Mouse (Mus musculus): Measurements from ENCODE around the gene Amigo3. TPM values are rescaled to one million over a fixed set of nuclear protein-coding genes. Genes with fewer than 3 reads are reported as not detected.
"Not testable (repeated sequence)": the region's sequence is repeated elsewhere in the genome, so short reads cannot be mapped to it uniquely, and the experiment has no call there.

Gene Amigo3
- polyA plus RNA-seq (2012; rRNA removed): 4.5 and 4.8 TPM in 2 replicates

GRCm38 (mm10) chr9:108052885-108053664 lies at the start of gene Amigo3:
Amigo3 (plus strand) TSS chr9:108053159.
- Histone ChIP-seq H3K4me1 (replicated peaks; ENCODE audit: control insufficient read depth, insufficient read depth, low read length) (peaks cover 15% of the 10 kb centered on the region), H3K4me3 (ENCODE audit: control insufficient read depth, insufficient read depth, low read length) (no peak within 1 kb of the TSS), H3K27me3 (ENCODE audit: control insufficient read depth, insufficient read depth, low read length) (no peaks in the 10 kb centered on the region), H3K27ac (ENCODE audit: control insufficient read depth, insufficient read depth, low read length) (no peak within 1 kb of the TSS), H3K36me3 (ENCODE audit: control insufficient read depth, insufficient read depth, low read length) (peaks cover 11% of the 10 kb centered on the region)
- DNase-seq: peak; percentile 96
- WGBS: 60% methylated on average over 20 of the region's 20 CpGs
- peak; percentile 90 for TF ChIP-seq CTCF (IDR thresholded peaks at IDR 0.05; ENCODE audit: borderline replicate concordance, control insufficient read depth, extremely low read depth, insufficient read depth, low read length, poor library complexity)
- TF ChIP-seq POLR2A (IDR thresholded peaks at IDR 0.05; ENCODE audit: control insufficient read depth, extremely low read depth, insufficient read depth, low read length, poor library complexity): no peak

GRCm38 (mm10) chr9:108003531-108003890 lies 49.4 kb upstream of the Amigo3 start:
- Histone ChIP-seq H3K27ac (ENCODE audit: control insufficient read depth, insufficient read depth, low read length) (peak overlapping the region; percentile 70), H3K36me3 (ENCODE audit: control insufficient read depth, insufficient read depth, low read length) (no peaks in the 10 kb centered on the region), H3K4me3 (ENCODE audit: control insufficient read depth, insufficient read depth, low read length) (peak overlapping the region; percentile 92), H3K4me1 (replicated peaks; ENCODE audit: control insufficient read depth, insufficient read depth, low read length) (peaks cover 6% of the 10 kb centered on the region), H3K27me3 (ENCODE audit: control insufficient read depth, insufficient read depth, low read length) (no peaks in the 10 kb centered on the region)
- peak; percentile 52 for DNase-seq
- no peak for TF ChIP-seq CTCF (IDR thresholded peaks at IDR 0.05; ENCODE audit: borderline replicate concordance, control insufficient read depth, extremely low read depth, insufficient read depth, low read length, poor library complexity)
- no peak for TF ChIP-seq POLR2A (IDR thresholded peaks at IDR 0.05; ENCODE audit: control insufficient read depth, extremely low read depth, insufficient read depth, low read length, poor library complexity)
- under 1% methylated on average over 8 of the region's 8 CpGs for WGBS

DNA sequence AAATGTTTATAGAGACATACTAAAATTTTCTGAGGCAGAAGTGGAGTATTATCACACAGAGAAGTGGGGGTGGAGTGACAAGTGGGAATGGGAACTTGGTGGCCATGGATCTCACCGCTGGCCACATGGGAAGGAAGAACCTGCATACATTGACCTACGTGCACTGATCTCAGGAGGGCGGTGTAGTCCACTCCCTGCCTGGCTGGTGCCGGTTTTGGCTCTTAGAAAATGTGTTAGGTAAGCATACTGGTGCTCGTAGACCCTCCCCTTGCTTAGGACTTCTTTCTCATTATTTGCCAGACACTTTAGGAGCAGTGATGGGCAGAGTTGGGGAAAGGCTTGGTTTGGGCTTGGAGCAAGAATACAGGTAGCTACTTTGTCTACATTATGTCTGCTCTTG lies 44.9 kb upstream of the Amigo3 start:
- Histone ChIP-seq H3K27me3 (ENCODE audit: control insufficient read depth, insufficient read depth, low read length) (no peaks in the 10 kb centered on the region), H3K27ac (ENCODE audit: control insufficient read depth, insufficient read depth, low read length) (no peak overlapping the region), H3K36me3 (ENCODE audit: control insufficient read depth, insufficient read depth, low read length) (peaks cover 7% of the 10 kb centered on the region), H3K4me3 (ENCODE audit: control insufficient read depth, insufficient read depth, low read length) (no peak overlapping the region), H3K4me1 (replicated peaks; ENCODE audit: control insufficient read depth, insufficient read depth, low read length) (peaks cover 6% of the 10 kb centered on the region)
- TF ChIP-seq CTCF (IDR thresholded peaks at IDR 0.05; ENCODE audit: borderline replicate concordance, control insufficient read depth, extremely low read depth, insufficient read depth, low read length, poor library complexity): no peak
- TF ChIP-seq POLR2A (IDR thresholded peaks at IDR 0.05; ENCODE audit: control insufficient read depth, extremely low read depth, insufficient read depth, low read length, poor library complexity): no peak
- no peak for DNase-seq
- WGBS: 96% methylated on average over 5 of the region's 5 CpGs

- H3K36me3 ChIP-seq (ENCODE audit: control insufficient read depth, insufficient read depth, low read length): peaks cover 14% of the 10 kb centered on the region
- DNase-seq: no peak
- no peak for TF ChIP-seq POLR2A (IDR thresholded peaks at IDR 0.05; ENCODE audit: control insufficient read depth, extremely low read depth, insufficient read depth, low read length, poor library complexity)
- no peak for TF ChIP-seq CTCF (IDR thresholded peaks at IDR 0.05; ENCODE audit: borderline replicate concordance, control insufficient read depth, extremely low read depth, insufficient read depth, low read length, poor library complexity)
- H3K4me3 ChIP-seq (ENCODE audit: control insufficient read depth, insufficient read depth, low read length): no peak overlapping the region
- no peak overlapping the region for H3K27ac ChIP-seq (ENCODE audit: control insufficient read depth, insufficient read depth, low read length)
- no peaks in the 10 kb centered on the region for H3K4me1 ChIP-seq (replicated peaks; ENCODE audit: control insufficient read depth, insufficient read depth, low read length)
- no peaks in the 10 kb centered on the region for H3K27me3 ChIP-seq (ENCODE audit: control insufficient read depth, insufficient read depth, low read length)
Observed at GRCm38 (mm10) chr9:108010385-108010784, 42.6 kb upstream of the Amigo3 start.

DNA sequence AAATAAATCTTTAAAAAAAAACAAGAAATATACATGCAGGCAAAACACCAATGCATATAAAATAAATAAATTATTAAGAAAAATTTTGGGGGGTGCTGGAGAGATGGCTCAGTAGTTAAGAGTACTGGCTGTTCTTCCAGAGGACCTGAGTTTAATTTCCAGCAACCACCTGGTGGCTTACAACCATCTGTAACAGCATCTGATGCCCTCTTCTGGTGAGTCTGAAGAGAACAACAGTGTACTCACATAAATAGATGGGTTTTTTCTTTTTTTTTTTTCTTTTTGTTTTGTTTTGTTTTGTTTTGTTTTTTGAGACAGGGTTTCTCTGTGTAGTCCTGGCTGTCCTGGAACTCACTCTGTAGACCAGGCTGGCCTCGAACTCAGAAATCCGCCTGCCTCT lies 39.4 kb upstream of the Amigo3 start:
- H3K36me3 ChIP-seq (ENCODE audit: control insufficient read depth, insufficient read depth, low read length): peaks cover 17% of the 10 kb centered on the region
- not testable (repeated sequence) for H3K4me3 ChIP-seq (ENCODE audit: control insufficient read depth, insufficient read depth, low read length)
- WGBS: 96% methylated on average over 2 of the region's 2 CpGs

DNA sequence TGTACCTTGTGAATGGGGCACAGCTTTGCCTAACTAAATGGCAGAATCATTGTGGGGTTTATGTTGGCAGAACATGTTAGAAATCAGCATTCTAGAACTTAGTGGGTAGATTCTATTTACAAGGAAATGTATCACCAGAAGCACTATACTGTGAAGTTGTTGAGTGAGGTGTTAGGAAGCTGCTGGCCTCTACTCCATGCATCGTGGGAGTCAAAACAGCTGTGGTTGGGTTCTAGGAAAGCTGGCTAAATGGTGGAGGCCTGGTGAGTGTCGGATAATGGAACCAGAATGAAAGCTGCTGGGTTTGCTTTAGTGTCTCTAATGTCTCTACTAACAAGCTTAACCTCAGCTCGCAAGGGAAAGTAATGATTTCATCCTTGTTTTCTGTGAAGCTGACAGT lies 35.8 kb upstream of the Amigo3 start:
- WGBS: 96% methylated on average over 3 of the region's 3 CpGs
- H3K36me3 ChIP-seq (ENCODE audit: control insufficient read depth, insufficient read depth, low read length): peaks cover 17% of the 10 kb centered on the region
- H3K4me3 ChIP-seq (ENCODE audit: control insufficient read depth, insufficient read depth, low read length): no peak overlapping the region
- no peaks in the 10 kb centered on the region for H3K27me3 ChIP-seq (ENCODE audit: control insufficient read depth, insufficient read depth, low read length)
- DNase-seq: no peak
- H3K4me1 ChIP-seq (replicated peaks; ENCODE audit: control insufficient read depth, insufficient read depth, low read length): no peaks in the 10 kb centered on the region; the same call in 1 of the 2 replicates
- TF ChIP-seq POLR2A (IDR thresholded peaks at IDR 0.05; ENCODE audit: control insufficient read depth, extremely low read depth, insufficient read depth, low read length, poor library complexity): no peak
- TF ChIP-seq CTCF (IDR thresholded peaks at IDR 0.05; ENCODE audit: borderline replicate concordance, control insufficient read depth, extremely low read depth, insufficient read depth, low read length, poor library complexity): no peak
- H3K27ac ChIP-seq (ENCODE audit: control insufficient read depth, insufficient read depth, low read length): no peak overlapping the region

More for the DNA sequence above, 39.4 kb upstream of the Amigo3 start:
- not testable (repeated sequence) for DNase-seq; H3K27me3 ChIP-seq (ENCODE audit: control insufficient read depth, insufficient read depth, low read length); H3K27ac ChIP-seq (ENCODE audit: control insufficient read depth, insufficient read depth, low read length); H3K4me1 ChIP-seq (replicated peaks; ENCODE audit: control insufficient read depth, insufficient read depth, low read length)

DNA sequence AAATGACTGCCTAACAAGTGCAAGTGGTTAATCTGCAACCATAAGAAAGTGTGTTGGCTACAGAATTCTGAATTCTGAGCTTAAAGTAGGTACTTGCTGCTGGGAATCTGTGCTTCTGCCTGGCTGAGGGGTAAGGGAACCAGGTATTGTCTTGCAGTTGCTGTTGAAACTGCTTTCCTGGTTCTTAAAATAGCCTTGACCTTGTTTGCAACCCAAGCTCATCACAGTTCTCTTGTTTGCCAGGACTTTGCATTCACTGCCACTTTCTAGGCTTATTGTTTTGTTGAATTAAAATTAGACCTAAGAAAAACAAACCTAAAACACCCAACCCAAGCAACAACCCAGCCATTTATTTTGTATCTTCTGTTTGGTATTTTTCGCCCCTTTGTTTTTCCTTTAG lies 32.2 kb upstream of the Amigo3 start:
- no peak overlapping the region for H3K4me3 ChIP-seq (ENCODE audit: control insufficient read depth, insufficient read depth, low read length)
- no peaks in the 10 kb centered on the region; the same call in 1 of the 2 replicates for H3K4me1 ChIP-seq (replicated peaks; ENCODE audit: control insufficient read depth, insufficient read depth, low read length)
- H3K36me3 ChIP-seq (ENCODE audit: control insufficient read depth, insufficient read depth, low read length): peaks cover 15% of the 10 kb centered on the region
- no peaks in the 10 kb centered on the region for H3K27me3 ChIP-seq (ENCODE audit: control insufficient read depth, insufficient read depth, low read length)
- no peak for TF ChIP-seq CTCF (IDR thresholded peaks at IDR 0.05; ENCODE audit: borderline replicate concordance, control insufficient read depth, extremely low read depth, insufficient read depth, low read length, poor library complexity)
- H3K27ac ChIP-seq (ENCODE audit: control insufficient read depth, insufficient read depth, low read length): no peak overlapping the region
- no peak for DNase-seq
- whole genome bisulfite sequencing: 100% methylated on average over 1 of the region's 1 CpGs
